Mouse (Mus musculus): ENCODE results near the gene Tsfm. TPM values are rescaled to one million over a fixed set of nuclear protein-coding genes. Genes with fewer than 3 reads are reported as not detected.
"Not testable (repeated sequence)": the region's sequence is repeated elsewhere in the genome, so short reads cannot be mapped to it uniquely, and the experiment has no call there.

Gene Tsfm
- polyA plus RNA-seq, 1 experiment: 12.2 TPM

- Histone ChIP-seq H3K36me3 (ENCODE audit: control insufficient read depth, insufficient read depth, low read length) (no peaks in the 10 kb centered on the region), H3K27ac (ENCODE audit: control insufficient read depth, insufficient read depth, low read depth, low read length) (no peak overlapping the region; the same call in 1 of the 2 replicates), H3K4me1 (ENCODE audit: control insufficient read depth, insufficient read depth, low read length) (peaks cover 17% of the 10 kb centered on the region), H3K27me3 (ENCODE audit: control insufficient read depth, insufficient read depth, low read length) (peaks cover 5% of the 10 kb centered on the region), H3K4me3 (ENCODE audit: control insufficient read depth, low read depth, low read length) (no peak overlapping the region)
- TF ChIP-seq CTCF (IDR thresholded peaks at IDR 0.05; ENCODE audit: control insufficient read depth, insufficient read depth, insufficient replicate concordance, low read depth, low read length): no peak
Observed at GRCm38 (mm10) chr10:127075651-127076050, 45.0 kb upstream of the Tsfm start.

DNA sequence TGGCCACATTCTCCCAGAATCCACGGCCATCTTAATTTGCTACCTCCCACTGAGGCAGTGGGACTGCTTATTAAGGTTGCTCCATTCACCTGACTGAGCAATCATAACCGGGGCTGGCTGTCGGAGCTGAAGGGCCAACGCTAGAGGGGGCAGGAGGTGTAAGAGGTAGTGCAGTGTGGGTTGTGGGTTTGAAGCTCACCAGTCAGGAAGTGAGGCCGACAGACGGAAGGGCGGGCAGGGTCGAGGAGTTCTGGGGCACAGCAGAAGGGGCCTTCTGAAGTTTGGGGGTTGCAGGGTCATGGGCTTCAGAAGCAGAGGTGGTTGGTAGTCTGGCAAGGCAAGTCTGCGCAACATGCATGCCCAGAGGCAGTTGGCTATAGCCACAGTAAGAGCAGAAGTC lies 44.4 kb upstream of the Tsfm start, which contains the start of gene Agap2:
Gene Agap2 (plus strand): TSS at position 205 of the 400 bp plus-strand sequence.
- Histone ChIP-seq H3K27ac (ENCODE audit: control insufficient read depth, insufficient read depth, low read depth, low read length) (no peak within 1 kb of the TSS; the same call in 1 of the 2 replicates), H3K4me1 (ENCODE audit: control insufficient read depth, insufficient read depth, low read length) (peaks cover 15% of the 10 kb centered on the region), H3K4me3 (ENCODE audit: control insufficient read depth, low read depth, low read length) (no peak within 1 kb of the TSS), H3K27me3 (ENCODE audit: control insufficient read depth, insufficient read depth, low read length) (peaks cover 4% of the 10 kb centered on the region), H3K36me3 (ENCODE audit: control insufficient read depth, insufficient read depth, low read length) (no peaks in the 10 kb centered on the region)
- TF ChIP-seq CTCF (IDR thresholded peaks at IDR 0.05; ENCODE audit: control insufficient read depth, insufficient read depth, insufficient replicate concordance, low read depth, low read length): no peak
- TF ChIP-seq POLR2A (IDR thresholded peaks at IDR 0.05; ENCODE audit: control insufficient read depth, low read depth, low read length): no peak

GRCm38 (mm10) chr10:127073981-127074380 lies 43.3 kb upstream of the Tsfm start:
- TF ChIP-seq POLR2A (IDR thresholded peaks at IDR 0.05; ENCODE audit: control insufficient read depth, low read depth, low read length) (no peak), CTCF (IDR thresholded peaks at IDR 0.05; ENCODE audit: control insufficient read depth, insufficient read depth, insufficient replicate concordance, low read depth, low read length) (no peak)
- Histone ChIP-seq H3K4me1 (ENCODE audit: control insufficient read depth, insufficient read depth, low read length) (peaks cover 18% of the 10 kb centered on the region), H3K4me3 (ENCODE audit: control insufficient read depth, low read depth, low read length) (no peak overlapping the region), H3K27me3 (ENCODE audit: control insufficient read depth, insufficient read depth, low read length) (no peaks in the 10 kb centered on the region), H3K36me3 (ENCODE audit: control insufficient read depth, insufficient read depth, low read length) (no peaks in the 10 kb centered on the region), H3K27ac (ENCODE audit: control insufficient read depth, insufficient read depth, low read depth, low read length) (no peak overlapping the region)

GRCm38 (mm10) chr10:127072969-127073368 lies 42.3 kb upstream of the Tsfm start:
- not testable (repeated sequence) for H3K36me3 ChIP-seq (ENCODE audit: control insufficient read depth, insufficient read depth, low read length); H3K27me3 ChIP-seq (ENCODE audit: control insufficient read depth, insufficient read depth, low read length); H3K4me3 ChIP-seq (ENCODE audit: control insufficient read depth, low read depth, low read length); H3K27ac ChIP-seq (ENCODE audit: control insufficient read depth, insufficient read depth, low read depth, low read length)
- peaks cover 18% of the 10 kb centered on the region for H3K4me1 ChIP-seq (ENCODE audit: control insufficient read depth, insufficient read depth, low read length)

GRCm38 (mm10) chr10:127072270-127072669 lies 41.6 kb upstream of the Tsfm start:
- H3K27ac ChIP-seq (ENCODE audit: control insufficient read depth, insufficient read depth, low read depth, low read length); H3K36me3 ChIP-seq (ENCODE audit: control insufficient read depth, insufficient read depth, low read length); H3K27me3 ChIP-seq (ENCODE audit: control insufficient read depth, insufficient read depth, low read length); H3K4me3 ChIP-seq (ENCODE audit: control insufficient read depth, low read depth, low read length): not testable (repeated sequence)
- H3K4me1 ChIP-seq (ENCODE audit: control insufficient read depth, insufficient read depth, low read length): peaks cover 16% of the 10 kb centered on the region

DNA sequence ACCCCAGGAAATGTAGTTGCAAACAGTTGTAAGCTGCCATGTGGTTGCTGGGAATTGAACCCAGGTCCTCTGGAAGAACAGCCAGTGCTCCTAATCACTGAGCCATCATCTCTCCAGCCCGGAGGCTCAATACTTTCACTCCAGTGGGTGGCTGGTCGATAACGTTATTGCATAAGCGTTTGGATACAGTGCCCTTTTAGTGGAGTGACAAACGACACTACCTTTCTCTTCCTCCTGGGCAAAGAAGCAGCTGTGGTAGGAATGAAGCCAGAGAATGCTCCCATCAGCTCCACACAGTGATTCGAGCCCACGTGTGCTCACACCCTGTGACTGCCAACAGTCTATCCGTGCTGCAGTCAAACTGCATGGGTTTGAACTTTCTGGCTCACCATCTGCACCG lies 40.6 kb upstream of the Tsfm start:
- H3K4me1 ChIP-seq (ENCODE audit: control insufficient read depth, insufficient read depth, low read length): peaks cover 16% of the 10 kb centered on the region
- no peaks in the 10 kb centered on the region for H3K36me3 ChIP-seq (ENCODE audit: control insufficient read depth, insufficient read depth, low read length)
- no peak overlapping the region for H3K4me3 ChIP-seq (ENCODE audit: control insufficient read depth, low read depth, low read length)
- no peaks in the 10 kb centered on the region for H3K27me3 ChIP-seq (ENCODE audit: control insufficient read depth, insufficient read depth, low read length)
- TF ChIP-seq POLR2A (IDR thresholded peaks at IDR 0.05; ENCODE audit: control insufficient read depth, low read depth, low read length) (no peak), CTCF (IDR thresholded peaks at IDR 0.05; ENCODE audit: control insufficient read depth, insufficient read depth, insufficient replicate concordance, low read depth, low read length) (no peak)
- no peak overlapping the region for H3K27ac ChIP-seq (ENCODE audit: control insufficient read depth, insufficient read depth, low read depth, low read length)

- no peaks in the 10 kb centered on the region; the same call in 1 of the 2 replicates for H3K36me3 ChIP-seq (ENCODE audit: control insufficient read depth, insufficient read depth, low read length)
Observed at GRCm38 (mm10) chr10:127070190-127071121, 39.8 kb upstream of the Tsfm start, which contains the start of gene Tspan31. TSS of gene Tspan31 (minus strand) at chr10:127070264.

More at GRCm38 (mm10) chr10:127070190-127071121, 39.8 kb upstream of the Tsfm start, which contains the start of gene Tspan31:
- H3K27me3 ChIP-seq (ENCODE audit: control insufficient read depth, insufficient read depth, low read length): no peaks in the 10 kb centered on the region
- H3K27ac ChIP-seq (ENCODE audit: control insufficient read depth, insufficient read depth, low read depth, low read length): peak within 1 kb of the TSS; percentile 75
- TF ChIP-seq CTCF (IDR thresholded peaks at IDR 0.05; ENCODE audit: control insufficient read depth, insufficient read depth, insufficient replicate concordance, low read depth, low read length) (no peak), POLR2A (IDR thresholded peaks at IDR 0.05; ENCODE audit: control insufficient read depth, low read depth, low read length) (peak; percentile 65)
- peaks cover 9% of the 10 kb centered on the region for H3K4me1 ChIP-seq (ENCODE audit: control insufficient read depth, insufficient read depth, low read length)
- peak within 1 kb of the TSS; percentile 89 for H3K4me3 ChIP-seq (ENCODE audit: control insufficient read depth, low read depth, low read length)
